Mouse (Mus musculus) forebrain, embryonic 10.5 days (tissue): ENCODE results near the gene Fbxo34. TPM values are rescaled to one million over a fixed set of nuclear protein-coding genes. Genes with fewer than 3 reads are reported as not detected.
"Not testable (repeated sequence)": the region's sequence is repeated elsewhere in the genome, so short reads cannot be mapped to it uniquely, and the experiment has no call there.

Experiments used
- DNase-seq: peaks from one replicate; pipeline ENCODE4 v3.0.0-alpha.2; 2017; ENCODE audit warnings: low spot score; ENCODE audit errors: extremely low spot score
- H3K27ac ChIP-seq: fragments of 300-500 bp; sonication (generic); 2 replicates; pipeline ENCODE4 v1.5.1; 2016; ENCODE audit warnings: mild to moderate bottlenecking
- H3K27me3 ChIP-seq: fragments of 300-500 bp; sonication (generic); 2 replicates; pipeline ENCODE4 v1.6.1; 2016; ENCODE audit warnings: mild to moderate bottlenecking; ENCODE audit not compliant: poor library complexity, severe bottlenecking
- H3K36me3 ChIP-seq: fragments of 300-500 bp; sonication (generic); replicated peaks from 2 replicates; pipeline ENCODE4 v1.6.1; 2016; ENCODE audit warnings: mild to moderate bottlenecking, moderate library complexity
- H3K4me1 ChIP-seq: fragments of 300-500 bp; sonication (generic); 2 replicates; pipeline ENCODE4 v1.6.1; 2016
- H3K4me3 ChIP-seq: fragments of 300-500 bp; sonication (generic); 2 replicates; pipeline ENCODE4 v1.5.1; 2016; ENCODE audit warnings: mild to moderate bottlenecking, moderate library complexity
- H3K9me3 ChIP-seq: fragments of 300-500 bp; sonication (generic); 2 replicates; pipeline ENCODE4 v1.6.1; 2016; ENCODE audit warnings: mild to moderate bottlenecking, moderate library complexity
- WGBS: fragments of 180-500 bp; shearing (Covaris S2); methylation state at CpG from one replicate; pipeline ENCODE4 v1.1.7; 2016; 5-methylcytosine and 5-hydroxymethylcytosine counted together
- polyA plus RNA-seq: library from polyadenylated mRNA; unstranded; fragments of >200 nt; fragmentation: Nextera tagmentation; extraction: Ambion mirVana; gene quantifications from 2 replicates; pipeline ENCODE4 v1.2.1, GENCODE M21; 2016

Gene Fbxo34
- polyA plus RNA-seq, 1 experiment from 2014 or later = 26.5 TPM

DNA sequence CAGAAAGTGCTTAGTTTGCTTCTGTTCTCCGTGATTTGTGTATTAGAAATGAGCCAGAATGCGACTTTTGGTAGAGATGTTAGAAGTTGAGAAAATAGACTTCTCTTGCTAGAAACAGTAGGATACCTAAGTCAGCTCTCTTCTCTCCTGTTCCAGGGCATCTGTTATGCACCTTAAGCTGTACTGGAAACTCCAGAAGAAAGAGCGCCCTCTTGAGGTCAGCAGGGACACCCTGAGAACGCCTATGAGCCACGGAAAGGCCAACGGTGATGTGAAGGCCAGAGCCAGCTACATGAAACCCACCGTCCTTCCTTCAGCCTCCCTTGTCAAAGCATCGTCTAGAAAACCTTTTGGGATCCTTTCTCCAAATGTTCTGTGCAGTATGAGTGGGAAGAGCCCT is 78.8 kb downstream of the Fbxo34 start:
- Histone ChIP-seq H3K4me1 (peaks cover 8% of the 10 kb centered on the region), H3K4me3 (no peak overlapping the region), H3K36me3 (peaks cover 29% of the 10 kb centered on the region), H3K27me3 (no peaks in the 10 kb centered on the region), H3K9me3 (no peaks in the 10 kb centered on the region), H3K27ac (no peak overlapping the region)
- 42% methylated on average over 8 of the region's 8 CpGs for WGBS
- DNase-seq = peak; percentile 23

DNA sequence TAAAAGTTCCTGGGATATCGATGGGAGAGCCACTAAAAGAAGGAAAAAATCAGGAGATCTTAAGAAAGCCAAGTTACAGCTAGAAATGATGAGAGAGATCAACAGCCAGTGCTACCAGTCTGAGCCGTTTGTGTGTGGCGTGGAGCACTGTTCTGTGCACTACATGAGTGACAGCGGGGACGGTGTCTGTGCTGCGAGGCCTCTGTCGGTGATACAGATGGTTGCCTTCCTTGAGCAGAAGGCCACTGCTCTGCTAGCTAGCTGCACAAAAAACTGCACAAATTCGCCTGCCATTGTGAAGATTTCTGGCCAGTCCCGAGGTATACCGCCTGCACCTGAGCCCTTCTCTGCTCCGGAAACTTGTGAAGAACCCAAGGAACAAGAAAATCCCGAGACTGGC is 79.4 kb downstream of the Fbxo34 start:
- H3K9me3 ChIP-seq, H3K27me3 ChIP-seq, DNase-seq, H3K4me1 ChIP-seq, H3K27ac ChIP-seq, H3K4me3 ChIP-seq: not testable (repeated sequence)
- H3K36me3 ChIP-seq = peaks cover 29% of the 10 kb centered on the region
- 97% methylated on average over 12 of the region's 12 CpGs for WGBS

- Histone ChIP-seq H3K4me1 (peaks cover 9% of the 10 kb centered on the region), H3K27me3 (no peaks in the 10 kb centered on the region), H3K4me3 (no peak overlapping the region), H3K9me3 (no peaks in the 10 kb centered on the region), H3K36me3 (peaks cover 29% of the 10 kb centered on the region), H3K27ac (no peak overlapping the region)
- 88% methylated on average over 1 of the region's 1 CpGs for WGBS
- no peak for DNase-seq
These were observed 82.3 kb downstream of the Fbxo34 start for GRCm38 (mm10) chr14:47532496-47532895.

DNA sequence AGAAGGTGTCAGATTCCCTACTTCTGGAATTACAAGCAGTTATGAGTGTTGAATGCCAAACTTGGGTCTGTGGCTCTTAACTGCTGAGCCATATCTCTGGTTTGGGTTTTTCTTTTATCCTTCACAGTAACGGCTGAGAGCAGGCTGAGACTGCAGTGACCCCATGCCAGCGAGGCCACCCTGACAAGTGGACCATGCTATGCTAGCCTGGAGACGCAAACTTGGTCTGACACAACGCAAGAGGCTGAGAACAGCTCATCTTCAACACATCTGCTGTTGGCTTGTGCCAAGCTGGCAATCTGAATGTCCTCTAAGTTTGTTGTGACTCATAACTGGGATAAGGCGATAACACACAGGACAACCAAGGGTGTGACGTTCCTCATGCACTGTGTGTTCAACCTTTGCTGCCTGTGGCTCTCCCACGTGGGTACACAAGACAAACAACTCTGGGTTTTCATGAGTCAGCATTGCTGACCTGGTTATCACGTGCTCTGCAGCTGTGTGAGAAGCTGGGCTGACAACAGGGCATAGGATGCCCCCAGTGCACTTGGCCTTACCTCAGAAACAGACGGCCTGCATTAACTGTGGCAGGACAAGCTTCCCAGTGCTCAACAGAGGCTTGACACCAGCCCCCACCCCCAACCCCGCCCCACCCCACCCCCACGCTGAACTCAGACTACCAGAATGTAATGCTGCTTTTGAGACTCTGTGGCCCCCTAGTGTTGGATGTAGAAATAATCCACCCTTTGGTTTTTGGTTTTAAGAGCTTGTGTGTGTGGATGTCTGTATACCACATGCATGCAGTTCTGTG is 83.3 kb downstream of the Fbxo34 start:
- WGBS = 49% methylated on average over 11 of the region's 11 CpGs
- DNase-seq = peak; percentile 55
- no peaks in the 10 kb centered on the region for H3K27me3 ChIP-seq
- peak overlapping the region; percentile 37; the same call in 1 of the 2 replicates for H3K27ac ChIP-seq
- H3K4me3 ChIP-seq = no peak overlapping the region
- no peaks in the 10 kb centered on the region for H3K9me3 ChIP-seq
- peaks cover 29% of the 10 kb centered on the region for H3K36me3 ChIP-seq
- H3K4me1 ChIP-seq = peaks cover 9% of the 10 kb centered on the region

- Histone ChIP-seq H3K4me1 (peaks cover 9% of the 10 kb centered on the region), H3K4me3 (no peak overlapping the region), H3K9me3 (no peaks in the 10 kb centered on the region), H3K36me3 (peaks cover 29% of the 10 kb centered on the region), H3K27me3 (no peaks in the 10 kb centered on the region), H3K27ac (peak overlapping the region; percentile 37; the same call in 1 of the 2 replicates)
- WGBS = 82% methylated on average over 5 of the region's 5 CpGs
- no peak for DNase-seq
These were observed 83.9 kb downstream of the Fbxo34 start for GRCm38 (mm10) chr14:47534176-47534525.

DNA sequence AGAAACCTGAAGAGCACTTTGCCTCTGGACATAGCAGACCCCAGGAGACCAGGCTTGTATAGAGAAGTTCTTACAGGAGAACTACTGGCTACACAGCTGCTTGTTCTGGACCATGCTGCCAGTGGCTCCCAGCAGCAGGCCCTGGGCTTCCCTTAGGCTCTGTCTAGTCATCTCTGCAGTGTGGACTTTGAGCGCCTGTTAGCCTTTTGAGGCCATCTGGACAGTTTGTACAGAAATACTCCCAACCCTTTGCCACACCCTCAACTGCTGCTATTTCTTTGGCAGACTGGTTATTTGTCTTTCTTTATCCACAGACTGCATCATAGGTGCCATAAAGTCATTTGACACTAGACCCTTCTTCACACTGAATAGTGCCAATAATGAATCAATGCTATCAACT is 84.9 kb downstream of the Fbxo34 start:
- no peak for DNase-seq
- no peaks in the 10 kb centered on the region for H3K27me3 ChIP-seq
- 100% methylated on average over 1 of the region's 1 CpGs for WGBS
- H3K9me3 ChIP-seq = no peaks in the 10 kb centered on the region
- H3K4me3 ChIP-seq = no peak overlapping the region
- H3K36me3 ChIP-seq = peaks cover 32% of the 10 kb centered on the region
- H3K27ac ChIP-seq = no peak overlapping the region
- peaks cover 9% of the 10 kb centered on the region for H3K4me1 ChIP-seq

DNA sequence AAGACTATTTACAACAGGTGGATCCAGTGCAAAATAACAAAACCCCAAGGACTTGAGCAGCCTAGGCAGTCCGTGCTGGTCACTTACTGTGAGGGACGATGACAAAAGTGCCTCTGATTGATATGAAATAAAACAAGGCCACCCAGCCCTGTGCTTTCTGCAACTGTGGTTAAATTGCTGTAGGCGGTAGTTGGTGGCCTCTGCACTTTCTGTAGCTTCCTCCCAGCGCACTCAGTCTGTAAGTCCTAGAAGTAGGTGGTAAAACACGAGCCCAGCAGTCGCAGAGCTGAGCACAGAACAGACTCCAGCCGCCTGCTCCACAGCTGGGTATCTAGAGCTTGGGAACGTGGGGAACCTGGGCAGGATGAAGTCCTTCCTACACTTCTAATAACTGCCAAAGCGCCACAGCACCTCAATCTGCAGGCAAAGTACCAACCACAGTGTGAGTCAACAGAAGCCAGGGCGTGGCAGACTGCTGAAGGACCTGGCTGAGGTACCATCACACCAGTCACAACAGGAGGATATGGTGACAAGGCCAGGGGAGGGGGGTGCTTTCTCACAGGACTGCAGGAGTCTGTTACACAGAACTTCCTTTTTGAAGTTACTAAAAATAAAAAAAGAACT is 91.2 kb downstream of the Fbxo34 start:
- peaks cover 69% of the 10 kb centered on the region for H3K36me3 ChIP-seq
- H3K27ac ChIP-seq = no peak overlapping the region
- H3K4me3 ChIP-seq = no peak overlapping the region
- no peaks in the 10 kb centered on the region for H3K9me3 ChIP-seq
- no peaks in the 10 kb centered on the region for H3K27me3 ChIP-seq
- DNase-seq = no peak
- 91% methylated on average over 10 of the region's 10 CpGs for WGBS
- no peaks in the 10 kb centered on the region for H3K4me1 ChIP-seq

- Histone ChIP-seq H3K4me3 (no peak overlapping the region), H3K27ac (no peak overlapping the region), H3K4me1 (no peaks in the 10 kb centered on the region), H3K36me3 (peaks cover 77% of the 10 kb centered on the region), H3K9me3 (no peaks in the 10 kb centered on the region), H3K27me3 (no peaks in the 10 kb centered on the region)
- WGBS = 92% methylated on average over 3 of the region's 3 CpGs
- no peak for DNase-seq
These were observed 92.1 kb downstream of the Fbxo34 start for GRCm38 (mm10) chr14:47542283-47542682.

GRCm38 (mm10) chr14:47544286-47544685 is 94.1 kb downstream of the Fbxo34 start:
- WGBS = 92% methylated on average over 5 of the region's 5 CpGs
- H3K27me3 ChIP-seq = no peaks in the 10 kb centered on the region
- H3K27ac ChIP-seq = no peak overlapping the region
- H3K36me3 ChIP-seq = peaks cover 95% of the 10 kb centered on the region
- no peak overlapping the region for H3K4me3 ChIP-seq
- no peaks in the 10 kb centered on the region for H3K9me3 ChIP-seq
- H3K4me1 ChIP-seq = no peaks in the 10 kb centered on the region
- DNase-seq = no peak

GRCm38 (mm10) chr14:47544877-47545276 is 94.7 kb downstream of the Fbxo34 start:
- 91% methylated on average over 4 of the region's 4 CpGs for WGBS
- H3K4me3 ChIP-seq = no peak overlapping the region
- H3K9me3 ChIP-seq = no peaks in the 10 kb centered on the region
- no peaks in the 10 kb centered on the region for H3K4me1 ChIP-seq
- no peak for DNase-seq
- H3K27me3 ChIP-seq = no peaks in the 10 kb centered on the region
- no peak overlapping the region for H3K27ac ChIP-seq
- peaks cover 96% of the 10 kb centered on the region for H3K36me3 ChIP-seq

GRCm38 (mm10) chr14:47551668-47552067 is 101.4 kb downstream of the Fbxo34 start:
- Histone ChIP-seq H3K4me1 (no peaks in the 10 kb centered on the region), H3K27me3 (no peaks in the 10 kb centered on the region), H3K27ac (no peak overlapping the region), H3K4me3 (no peak overlapping the region), H3K9me3 (no peaks in the 10 kb centered on the region), H3K36me3 (peaks cover 88% of the 10 kb centered on the region)
- 94% methylated on average over 6 of the region's 6 CpGs for WGBS
- DNase-seq = no peak

DNA sequence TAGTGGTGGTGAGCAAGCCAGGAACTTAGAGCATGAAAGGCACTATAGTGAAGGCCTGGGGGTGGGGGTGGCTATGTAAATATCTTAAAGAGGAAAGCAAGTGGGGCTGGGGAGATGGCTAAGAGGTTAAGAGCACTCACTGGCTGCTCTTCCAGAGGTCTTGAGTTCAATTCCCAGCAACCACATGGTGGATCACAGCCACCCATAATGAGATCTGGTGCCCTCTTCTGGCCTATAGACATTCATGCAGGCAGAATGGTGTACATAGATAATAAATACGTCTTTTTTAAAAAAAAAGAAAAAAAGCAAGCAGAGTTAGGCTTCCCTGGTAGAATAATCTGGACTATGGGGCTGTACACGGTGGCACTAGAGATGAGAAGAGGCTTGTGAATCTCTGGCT is 103.2 kb downstream of the Fbxo34 start:
- no peaks in the 10 kb centered on the region for H3K27me3 ChIP-seq
- 92% methylated on average over 2 of the region's 2 CpGs for WGBS
- no peak overlapping the region for H3K4me3 ChIP-seq
- H3K27ac ChIP-seq = no peak overlapping the region
- no peaks in the 10 kb centered on the region for H3K9me3 ChIP-seq
- no peaks in the 10 kb centered on the region for H3K4me1 ChIP-seq
- H3K36me3 ChIP-seq = peaks cover 75% of the 10 kb centered on the region
- no peak for DNase-seq

GRCm38 (mm10) chr14:47554236-47554635 is 104.0 kb downstream of the Fbxo34 start:
- H3K27ac ChIP-seq = no peak overlapping the region
- no peak overlapping the region for H3K4me3 ChIP-seq
- no peaks in the 10 kb centered on the region for H3K4me1 ChIP-seq
- WGBS = 88% methylated on average over 3 of the region's 4 CpGs
- no peaks in the 10 kb centered on the region for H3K9me3 ChIP-seq
- no peak for DNase-seq
- H3K27me3 ChIP-seq = no peaks in the 10 kb centered on the region
- peaks cover 70% of the 10 kb centered on the region for H3K36me3 ChIP-seq
